Mouse (Mus musculus): ENCODE data around the gene Sgcd.

The Sgcd gene

DNA sequence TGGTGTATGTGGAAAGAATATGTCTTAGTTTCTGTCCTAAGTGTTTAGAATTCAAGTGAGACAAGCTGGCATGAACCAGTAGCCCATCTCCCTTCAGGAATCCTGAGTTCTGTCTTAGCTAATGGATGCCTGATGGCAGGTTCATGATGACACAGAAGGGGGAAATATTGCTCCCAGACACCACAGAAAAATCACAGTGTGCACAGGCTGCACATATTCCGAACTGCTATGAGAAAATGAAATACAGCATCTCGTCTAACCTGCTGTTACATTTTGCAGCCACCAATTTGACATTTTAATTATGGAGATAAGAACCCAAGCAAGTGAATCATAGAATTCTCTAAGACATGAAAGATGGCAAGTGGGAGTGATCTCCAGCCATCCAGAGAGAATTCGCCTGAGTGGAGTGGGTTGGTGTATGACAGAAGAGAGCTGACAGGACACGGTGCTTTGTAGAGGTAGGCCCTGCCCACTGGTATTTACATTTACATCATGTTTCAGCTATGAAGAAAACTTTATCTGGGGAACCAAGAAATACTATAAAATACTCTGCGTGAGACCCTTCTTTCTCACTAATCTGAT, 1076.0 kb downstream of the Sgcd start:
- no peak for DNase-seq

GRCm38 (mm10) chr11:46904281-46904680, 1084.5 kb downstream of the Sgcd start:
- no peak for DNase-seq

DNA sequence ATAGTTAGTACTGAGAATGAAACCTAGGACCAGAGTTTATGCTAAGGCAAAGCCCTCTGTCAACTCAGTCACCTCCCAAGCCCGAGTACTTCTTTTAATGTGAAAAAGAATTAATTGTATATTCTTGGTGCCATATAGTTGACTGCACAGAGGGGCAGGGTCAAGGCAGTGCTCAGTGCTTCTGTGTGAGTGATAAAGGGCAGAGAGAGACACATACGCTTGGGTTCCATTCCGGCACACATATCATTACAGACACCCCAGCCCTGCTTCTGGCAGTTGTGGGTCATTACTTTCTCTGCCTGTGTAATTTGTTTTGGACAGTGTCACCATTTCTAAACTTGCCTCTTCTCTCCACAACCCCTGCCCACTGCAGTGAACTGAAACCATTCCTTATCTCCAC, 1099.7 kb downstream of the Sgcd start:
- DNase-seq = no peak

- DNase-seq = no peak
Observed at GRCm38 (mm10) chr11:46882456-46882855, 1106.3 kb downstream of the Sgcd start.

DNA sequence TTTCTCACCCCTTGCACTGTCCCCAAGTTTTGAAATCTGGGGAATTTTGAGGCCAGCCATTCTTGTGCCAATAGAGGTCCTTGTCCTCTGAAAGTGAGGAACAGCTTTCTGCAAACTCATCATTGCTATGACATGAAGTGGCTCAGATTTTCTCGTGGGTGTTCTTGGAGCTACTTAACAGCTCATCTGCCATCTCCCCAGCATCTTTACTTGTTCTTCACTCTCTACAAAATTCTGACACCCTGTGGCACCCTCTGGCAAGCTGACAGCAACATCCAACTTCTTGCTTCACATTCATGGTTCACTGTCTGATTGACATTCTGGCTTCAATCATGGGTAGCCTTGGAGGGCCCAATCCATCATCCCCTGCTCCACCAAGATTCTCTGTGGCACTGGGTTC, 1113.0 kb downstream of the Sgcd start:
- no peak for DNase-seq

DNA sequence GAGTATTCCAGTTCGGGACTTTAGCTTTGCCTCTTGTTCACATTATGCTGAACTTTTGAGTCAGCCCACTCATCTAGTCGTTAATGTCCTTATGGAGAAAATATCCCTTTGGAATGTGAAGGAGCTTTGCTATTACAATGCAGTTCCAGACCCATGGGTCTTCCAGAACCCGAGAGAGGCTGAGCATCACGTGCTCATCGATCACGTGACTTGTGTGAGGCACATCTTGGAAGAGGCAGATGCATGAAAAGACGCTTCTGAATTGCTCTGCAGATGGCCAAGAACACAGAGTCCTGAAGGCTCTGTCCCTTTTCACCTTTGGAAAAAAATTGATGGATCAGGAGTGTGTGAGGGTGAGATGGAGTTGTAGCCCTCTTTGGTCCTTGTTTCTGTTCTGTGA, 1120.2 kb downstream of the Sgcd start:
- no peak for DNase-seq

DNA sequence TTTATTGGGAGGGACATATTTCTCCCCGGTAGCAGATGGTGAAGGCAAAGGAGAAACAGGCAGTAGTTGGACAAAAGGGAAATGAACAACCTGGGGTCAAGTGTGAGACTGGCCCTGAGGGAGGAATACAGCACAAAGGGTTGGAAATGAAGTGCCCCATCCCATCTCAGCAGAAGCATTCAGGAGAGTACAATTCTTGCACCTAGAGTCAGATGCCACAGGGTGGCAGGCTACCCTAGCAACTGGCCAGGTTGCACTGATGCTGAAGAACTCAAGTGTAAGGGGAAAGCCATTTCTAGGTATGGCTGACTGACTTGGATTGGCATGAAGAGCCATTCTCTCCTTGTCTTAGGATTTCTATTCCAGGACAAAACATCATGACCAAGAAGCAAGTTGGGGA, 1124.0 kb downstream of the Sgcd start:
- no peak for DNase-seq

GRCm38 (mm10) chr11:46848221-46848971, 1140.4 kb downstream of the Sgcd start:
- no peak for DNase-seq

DNA sequence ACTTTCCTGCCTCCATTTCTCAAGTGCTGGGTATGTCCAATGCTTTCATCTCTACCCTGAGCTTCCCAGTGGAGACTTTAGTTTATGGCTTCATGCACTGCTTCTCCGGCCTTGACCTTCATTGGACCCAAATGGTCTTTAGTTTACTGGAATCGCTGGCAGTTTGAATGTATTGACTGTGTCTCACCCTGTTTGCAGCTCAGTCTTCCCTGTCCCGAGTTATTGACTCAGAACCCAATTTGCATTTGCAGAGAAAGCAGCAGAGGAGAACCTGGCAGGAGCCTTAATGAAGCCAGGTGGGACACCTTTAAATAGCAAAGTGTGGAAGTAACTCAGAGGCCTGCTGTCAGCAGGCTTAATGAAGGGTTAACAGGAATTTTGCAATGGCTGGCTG, 1140.9 kb downstream of the Sgcd start:
- no peak for DNase-seq

DNA sequence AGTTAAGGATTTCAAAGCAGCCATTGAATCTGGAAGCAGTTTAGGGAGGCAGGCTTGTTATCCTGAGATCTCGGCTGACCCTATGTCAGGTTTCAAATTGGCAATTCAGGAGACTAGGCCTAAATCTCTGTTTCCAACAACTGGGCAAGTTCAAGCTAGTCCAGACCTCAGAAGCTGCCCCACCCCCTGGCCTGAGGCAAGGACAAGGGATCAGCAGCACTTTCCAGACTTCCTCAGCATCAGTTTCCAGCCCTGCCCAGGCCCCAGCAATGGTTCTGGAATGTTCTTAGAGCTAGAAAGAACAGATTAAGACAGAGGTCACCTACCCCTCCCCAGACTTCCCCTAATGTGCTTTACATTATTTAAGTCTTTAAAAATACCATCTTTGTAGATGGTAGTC, 1142.1 kb downstream of the Sgcd start:
- DNase-seq = no peak
